Mouse (Mus musculus) right cerebral cortex, adult 2 months (tissue): ENCODE results near the gene Nme7.

Source experiments
- DNase-seq, 2 experiments: peaks; one replicate each; pipeline ENCODE4 v3.0.0; 2021 to 2022; ENCODE audit warnings: low spot score in 2 of 2

Gene Nme7

GRCm38 (mm10) chr1:164432649-164433048, 128.7 kb downstream of the Nme7 start:
- no peak for DNase-seq

GRCm38 (mm10) chr1:164434049-164434448, 130.1 kb downstream of the Nme7 start:
- no peak for DNase-seq

- DNase-seq: no peak
Observed at GRCm38 (mm10) chr1:164436749-164437148, 132.8 kb downstream of the Nme7 start.

- no peak for DNase-seq
Observed at GRCm38 (mm10) chr1:164440230-164440629, 136.3 kb downstream of the Nme7 start.

GRCm38 (mm10) chr1:164440708-164441407, 136.9 kb downstream of the Nme7 start:
- DNase-seq: no peak

GRCm38 (mm10) chr1:164441408-164441974, 137.6 kb downstream of the Nme7 start:
- no peak for DNase-seq

GRCm38 (mm10) chr1:164445620-164446162, 141.8 kb downstream of the Nme7 start:
- no peak for DNase-seq

GRCm38 (mm10) chr1:164446535-164446934, 142.6 kb downstream of the Nme7 start:
- no peak for DNase-seq

GRCm38 (mm10) chr1:164447521-164447920, 143.6 kb downstream of the Nme7 start:
- no peak for DNase-seq

GRCm38 (mm10) chr1:164449626-164450025, 145.7 kb downstream of the Nme7 start:
- DNase-seq: no peak

- no peak for DNase-seq
Observed at GRCm38 (mm10) chr1:164450231-164450630, 146.3 kb downstream of the Nme7 start.

GRCm38 (mm10) chr1:164450644-164451043, 146.7 kb downstream of the Nme7 start:
- DNase-seq: no peak

- no peak for DNase-seq
Observed at GRCm38 (mm10) chr1:164451346-164451745, 147.4 kb downstream of the Nme7 start.

GRCm38 (mm10) chr1:164452580-164452979, 148.7 kb downstream of the Nme7 start:
- no peak for DNase-seq

- DNase-seq: no peak
Observed at GRCm38 (mm10) chr1:164453146-164453545, 149.2 kb downstream of the Nme7 start.

GRCm38 (mm10) chr1:164453739-164454138, 149.8 kb downstream of the Nme7 start:
- no peak for DNase-seq

- DNase-seq: peak; percentile 75 to 79
Observed at GRCm38 (mm10) chr1:164454747-164455400, 151.0 kb downstream of the Nme7 start.

- peak in 1 of 2 experiments; percentile 47 for DNase-seq
Observed at GRCm38 (mm10) chr1:164455614-164456013, 151.7 kb downstream of the Nme7 start.

GRCm38 (mm10) chr1:164456065-164456464, 152.1 kb downstream of the Nme7 start:
- DNase-seq: peak; percentile 49 to 56

GRCm38 (mm10) chr1:164456731-164457130, 152.8 kb downstream of the Nme7 start:
- peak; percentile 54 for DNase-seq

GRCm38 (mm10) chr1:164457531-164458244, 153.8 kb downstream of the Nme7 start:
- DNase-seq: no peak

- peak; percentile 86 to 89 for DNase-seq
Observed at GRCm38 (mm10) chr1:164458245-164458613, 154.3 kb downstream of the Nme7 start, which contains the start of gene Atp1b1. Atp1b1 (minus strand) TSS chr1:164458355.
